Mouse (Mus musculus): ENCODE data around the gene Mrpl58. TPM values are rescaled to one million over a fixed set of nuclear protein-coding genes. Genes with fewer than 3 reads are reported as not detected.

Gene Mrpl58
- polyA plus RNA-seq, 1 experiment from 2014 or later, result 170 TPM

DNA sequence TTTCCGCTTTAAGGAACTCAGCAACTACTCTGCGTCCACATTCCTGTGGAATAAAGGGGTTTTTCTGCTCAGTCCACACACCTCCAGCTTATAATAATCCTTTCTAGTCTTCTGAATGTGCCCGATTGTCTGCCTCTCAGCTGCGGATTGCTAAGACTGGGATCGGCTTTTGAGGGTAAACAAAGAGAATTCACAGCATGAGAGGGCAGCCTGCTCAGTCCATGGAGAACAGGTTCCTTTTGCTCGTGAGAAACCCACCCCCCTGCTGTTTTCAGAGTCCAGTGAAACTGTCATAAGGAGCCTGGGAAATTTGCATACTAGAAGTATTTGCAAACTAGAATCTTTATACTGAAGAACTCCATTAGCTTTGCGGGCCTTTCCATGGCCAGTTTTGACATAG, 6.0 kb downstream of the Mrpl58 start:
- no peak for ATAC-seq (ENCODE audit: insufficient number of reproducible peaks, insufficient read depth, low FRiP score, low TSS enrichment)
- Histone ChIP-seq H3K4me3 (no peak overlapping the region), H3K9ac (no peak overlapping the region), H3K36me3 (peaks cover 46% of the 10 kb centered on the region), H3K27ac (peak overlapping the region; percentile 37; the same call in 1 of the 2 replicates), H3K27me3 (no peaks in the 10 kb centered on the region), H3K4me2 (replicated peaks) (no peak overlapping the region), H3K9me3 (no peaks in the 10 kb centered on the region), H3K4me1 (peaks cover 24% of the 10 kb centered on the region)
- WGBS, result 58% methylated on average over 7 of the region's 7 CpGs

DNA sequence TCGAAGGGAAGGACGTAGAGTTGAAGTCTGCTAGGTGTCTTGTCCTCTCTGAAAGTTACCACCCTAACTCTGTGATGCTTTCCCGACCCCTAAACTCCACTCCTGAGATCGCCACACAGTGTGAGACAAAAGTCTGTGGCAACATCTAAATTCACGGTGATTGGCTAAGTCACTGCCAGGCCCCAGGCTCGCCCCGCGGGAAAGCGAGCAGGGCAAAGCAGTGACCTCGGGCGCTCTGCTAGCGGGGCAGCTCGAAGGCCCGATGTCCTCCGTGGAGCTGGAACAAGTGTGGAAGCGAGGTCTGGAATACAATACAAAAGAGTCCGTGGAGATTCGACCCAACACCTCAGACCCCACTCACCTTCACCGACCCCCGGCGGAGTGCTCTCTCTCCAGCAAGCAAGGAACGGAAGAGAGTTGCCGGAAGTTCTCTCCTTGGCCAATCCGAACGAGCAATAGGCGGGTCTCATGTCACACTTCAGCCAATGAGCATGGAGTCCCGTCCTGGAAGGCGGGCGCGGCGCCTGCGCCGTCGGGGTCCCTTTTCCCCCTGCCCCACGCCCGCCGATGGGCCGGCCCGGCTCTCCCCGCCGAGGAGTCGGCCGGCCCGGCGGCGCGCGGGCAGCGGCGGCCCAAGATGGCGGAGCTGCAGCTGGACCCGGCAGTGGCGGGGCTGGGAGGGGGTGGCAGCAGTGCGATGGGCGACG, 16.1 kb downstream of the Mrpl58 start, which contains the start of the genes Atp5h and Kctd2:
TSS of gene Atp5h (minus strand) at position 432 of the 707 bp plus-strand sequence.
TSS of gene Kctd2 (plus strand) at position 598 of the 707 bp plus-strand sequence.
- under 1% methylated on average over 56 of the region's 56 CpGs for WGBS
- peak within 1 kb of the TSS; percentile 90 for H3K27ac ChIP-seq
- peak; percentile 94 for ATAC-seq (ENCODE audit: insufficient number of reproducible peaks, insufficient read depth, low FRiP score, low TSS enrichment)
- peak within 1 kb of the TSS; percentile 92 for H3K4me3 ChIP-seq
- no peaks in the 10 kb centered on the region for H3K9me3 ChIP-seq
- H3K4me2 ChIP-seq (replicated peaks), result peak within 1 kb of the TSS; percentile 93
- H3K4me1 ChIP-seq, result peaks cover 29% of the 10 kb centered on the region
- H3K36me3 ChIP-seq, result peaks cover 41% of the 10 kb centered on the region
- no peaks in the 10 kb centered on the region for H3K27me3 ChIP-seq
- peak within 1 kb of the TSS; percentile 98 for H3K9ac ChIP-seq

DNA sequence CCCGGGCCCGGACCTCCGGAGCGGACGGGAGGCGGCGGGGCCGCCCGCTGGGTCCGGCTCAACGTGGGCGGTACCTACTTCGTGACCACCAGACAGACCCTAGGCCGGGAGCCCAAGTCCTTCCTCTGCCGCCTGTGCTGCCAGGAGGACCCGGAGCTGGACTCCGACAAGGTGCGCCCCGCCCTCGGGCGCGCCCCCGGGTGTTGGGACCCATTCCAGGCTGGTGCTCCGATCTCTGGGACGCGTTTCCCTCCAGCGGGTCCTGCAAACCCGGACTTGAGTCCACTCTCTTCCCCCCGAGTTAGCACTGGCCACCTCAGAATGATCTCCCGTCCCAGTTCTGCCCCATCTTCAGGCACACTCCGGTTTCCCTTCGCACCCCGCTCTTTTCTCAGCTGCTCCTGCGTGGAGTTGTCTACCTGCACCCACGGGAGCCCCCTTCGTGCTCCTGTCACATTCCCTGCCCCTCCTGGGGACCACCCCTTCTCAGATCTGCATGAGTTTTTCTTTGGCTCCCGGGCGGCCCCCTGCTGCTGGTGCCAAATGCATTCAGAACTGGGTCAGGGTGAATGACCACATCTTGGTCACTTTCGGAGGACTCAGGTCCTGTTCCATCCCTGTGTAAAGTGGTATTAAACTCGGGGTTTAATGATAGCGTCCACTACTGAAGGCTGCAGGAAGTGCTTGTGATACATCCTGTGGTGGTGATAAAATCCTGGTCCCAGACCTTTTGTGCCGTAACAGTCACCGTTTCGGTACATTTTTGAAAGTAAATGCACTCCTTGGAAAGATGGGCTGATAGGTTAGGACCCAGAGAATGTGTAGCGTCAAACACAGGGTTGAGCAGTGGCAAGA, 17.0 kb downstream of the Mrpl58 start:
- Histone ChIP-seq H3K27me3 (no peaks in the 10 kb centered on the region), H3K4me2 (replicated peaks) (peak overlapping the region; percentile 93), H3K27ac (peak overlapping the region; percentile 90), H3K36me3 (peaks cover 39% of the 10 kb centered on the region), H3K4me3 (peak overlapping the region; percentile 92), H3K9ac (peak overlapping the region; percentile 98), H3K4me1 (peaks cover 29% of the 10 kb centered on the region), H3K9me3 (no peaks in the 10 kb centered on the region)
- 4% methylated on average over 31 of the region's 45 CpGs for WGBS
- ATAC-seq (ENCODE audit: insufficient number of reproducible peaks, insufficient read depth, low FRiP score, low TSS enrichment), result peak; percentile 49

DNA sequence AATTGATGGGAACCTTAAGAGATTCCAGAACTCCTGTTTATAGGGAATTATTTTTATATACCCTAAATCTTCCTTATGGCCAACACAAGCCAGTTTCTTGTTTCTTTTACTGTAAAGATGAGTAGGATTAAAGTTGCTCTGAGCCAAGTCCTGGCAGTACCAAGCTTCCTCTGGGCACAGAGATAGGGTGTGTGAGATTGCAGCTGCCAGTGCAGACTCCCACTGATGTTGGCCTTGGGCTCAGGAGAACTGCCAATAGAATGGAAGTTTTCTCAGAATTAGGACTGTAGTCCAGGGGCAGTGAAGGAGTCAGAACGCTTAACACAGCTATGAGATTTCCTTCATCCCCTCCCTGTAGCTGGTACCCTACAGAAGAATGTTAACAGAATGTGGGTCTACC, 17.8 kb downstream of the Mrpl58 start:
- Histone ChIP-seq H3K9ac (peak overlapping the region; percentile 98), H3K36me3 (peaks cover 36% of the 10 kb centered on the region), H3K27ac (no peak overlapping the region)

DNA sequence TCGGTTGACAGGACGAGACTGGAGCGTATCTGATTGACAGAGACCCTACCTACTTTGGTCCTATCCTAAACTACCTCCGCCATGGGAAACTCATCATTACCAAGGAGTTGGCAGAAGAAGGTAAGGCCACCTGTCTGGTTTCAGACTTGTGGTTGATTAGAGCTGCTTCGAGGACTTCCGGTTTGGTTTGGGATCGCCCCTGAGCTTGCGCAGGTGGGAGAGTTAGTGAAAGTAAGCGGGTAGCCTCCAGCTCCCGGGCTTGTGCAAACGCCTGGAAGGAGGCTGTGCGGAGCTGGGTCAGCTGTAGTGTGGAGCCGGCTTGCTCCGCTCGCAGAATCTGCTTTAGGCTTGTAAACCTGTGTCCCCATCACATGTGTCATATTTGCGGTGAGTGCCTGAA, 18.4 kb downstream of the Mrpl58 start:
- 88% methylated on average over 16 of the region's 16 CpGs for WGBS
- Histone ChIP-seq H3K4me1 (peaks cover 29% of the 10 kb centered on the region), H3K27ac (no peak overlapping the region), H3K4me3 (no peak overlapping the region), H3K27me3 (no peaks in the 10 kb centered on the region), H3K9ac (no peak overlapping the region), H3K9me3 (no peaks in the 10 kb centered on the region), H3K36me3 (peaks cover 36% of the 10 kb centered on the region), H3K4me2 (replicated peaks) (0 out of 2 replicates have a peak overlapping the region, but pooled peaks have one; percentile 13)
- no peak for ATAC-seq (ENCODE audit: insufficient number of reproducible peaks, insufficient read depth, low FRiP score, low TSS enrichment)

More for the DNA sequence above, 17.8 kb downstream of the Mrpl58 start:
- peaks cover 29% of the 10 kb centered on the region for H3K4me1 ChIP-seq
- WGBS, result 57% methylated on average over 1 of the region's 1 CpGs
- peak overlapping the region; percentile 93 for H3K4me2 ChIP-seq (replicated peaks)
- H3K9me3 ChIP-seq, result no peaks in the 10 kb centered on the region
- no peaks in the 10 kb centered on the region for H3K27me3 ChIP-seq
- ATAC-seq (ENCODE audit: insufficient number of reproducible peaks, insufficient read depth, low FRiP score, low TSS enrichment), result no peak
- peak overlapping the region; percentile 92 for H3K4me3 ChIP-seq

DNA sequence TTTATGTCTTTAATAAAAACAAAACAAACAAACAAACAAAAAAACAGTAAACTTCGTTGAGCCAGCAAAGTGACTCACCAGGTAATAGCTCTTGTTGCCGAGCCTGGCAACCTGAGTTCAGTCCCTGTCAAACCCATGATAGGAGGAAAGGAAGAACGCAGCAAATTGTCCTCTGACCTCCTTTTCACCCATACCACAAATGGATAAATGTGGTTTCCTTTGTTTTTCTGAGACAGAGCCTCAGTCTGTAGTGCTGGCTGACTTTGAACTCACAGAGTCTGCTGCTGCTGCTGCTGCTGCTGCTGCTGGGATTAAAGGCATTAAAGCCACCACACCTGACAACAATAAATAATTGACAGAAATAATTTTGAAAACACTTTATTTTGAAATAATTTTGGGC, 19.5 kb downstream of the Mrpl58 start:
- no peak for ATAC-seq (ENCODE audit: insufficient number of reproducible peaks, insufficient read depth, low FRiP score, low TSS enrichment)

DNA sequence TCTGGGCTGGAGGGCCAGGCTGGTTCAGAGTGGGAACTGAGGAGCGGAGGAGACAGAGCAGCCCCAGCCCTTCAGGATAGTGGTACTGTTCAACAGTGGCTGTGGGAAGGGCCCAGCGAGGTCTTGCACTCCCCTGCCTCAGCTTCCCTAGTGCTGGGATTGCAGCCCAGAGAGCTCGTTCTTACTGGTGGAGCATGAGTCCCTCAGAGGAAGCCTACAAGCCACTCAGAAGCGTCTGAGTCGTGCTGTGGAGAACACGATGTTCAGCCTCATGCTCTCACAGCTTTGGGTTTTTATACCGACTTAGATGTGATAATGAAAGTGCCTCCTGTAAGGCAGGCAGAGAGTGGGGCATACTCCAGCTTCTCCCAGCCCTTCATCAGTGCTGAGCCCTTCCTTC, 21.1 kb downstream of the Mrpl58 start:
- H3K4me3 ChIP-seq, result no peak overlapping the region
- H3K9me3 ChIP-seq, result no peaks in the 10 kb centered on the region
- WGBS, result 86% methylated on average over 7 of the region's 7 CpGs
- H3K4me2 ChIP-seq (replicated peaks), result no peak overlapping the region
- no peak overlapping the region for H3K9ac ChIP-seq
- ATAC-seq (ENCODE audit: insufficient number of reproducible peaks, insufficient read depth, low FRiP score, low TSS enrichment), result no peak
- no peaks in the 10 kb centered on the region for H3K27me3 ChIP-seq
- H3K4me1 ChIP-seq, result peaks cover 22% of the 10 kb centered on the region
- no peak overlapping the region for H3K27ac ChIP-seq
- H3K36me3 ChIP-seq, result peaks cover 42% of the 10 kb centered on the region

More for the DNA sequence above, 19.5 kb downstream of the Mrpl58 start:
- Histone ChIP-seq H3K4me3 (no peak overlapping the region), H3K27ac (no peak overlapping the region), H3K4me2 (replicated peaks) (no peak overlapping the region), H3K27me3 (no peaks in the 10 kb centered on the region), H3K9ac (no peak overlapping the region), H3K9me3 (no peaks in the 10 kb centered on the region), H3K4me1 (peaks cover 33% of the 10 kb centered on the region), H3K36me3 (peaks cover 28% of the 10 kb centered on the region)
- WGBS, result 80% methylated on average over 3 of the region's 3 CpGs

DNA sequence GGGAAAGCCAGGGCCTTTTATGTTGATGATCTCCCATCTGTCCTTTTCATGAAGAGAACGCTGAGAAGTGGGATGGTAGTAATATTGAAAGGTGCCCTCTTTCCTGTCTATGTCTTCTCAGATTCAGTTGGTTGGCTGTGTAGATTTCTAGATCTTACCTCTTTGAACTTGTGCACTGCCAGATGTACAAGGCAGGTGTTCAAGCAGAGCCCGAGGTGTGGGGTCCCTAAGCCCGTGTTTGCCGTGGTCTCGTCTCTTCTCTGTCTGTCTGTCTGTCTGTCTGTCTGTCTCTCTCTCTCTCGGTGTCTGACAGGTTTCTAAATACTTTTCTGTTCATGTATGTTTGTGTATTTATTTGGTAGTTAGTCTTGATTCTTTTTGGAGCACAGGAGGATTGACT, 22.1 kb downstream of the Mrpl58 start:
- Histone ChIP-seq H3K4me3 (no peak overlapping the region), H3K36me3 (peaks cover 52% of the 10 kb centered on the region), H3K9me3 (no peaks in the 10 kb centered on the region), H3K9ac (no peak overlapping the region), H3K4me1 (peaks cover 22% of the 10 kb centered on the region), H3K4me2 (replicated peaks) (no peak overlapping the region), H3K27me3 (no peaks in the 10 kb centered on the region), H3K27ac (no peak overlapping the region)
- 93% methylated on average over 6 of the region's 6 CpGs for WGBS
- no peak for ATAC-seq (ENCODE audit: insufficient number of reproducible peaks, insufficient read depth, low FRiP score, low TSS enrichment)

DNA sequence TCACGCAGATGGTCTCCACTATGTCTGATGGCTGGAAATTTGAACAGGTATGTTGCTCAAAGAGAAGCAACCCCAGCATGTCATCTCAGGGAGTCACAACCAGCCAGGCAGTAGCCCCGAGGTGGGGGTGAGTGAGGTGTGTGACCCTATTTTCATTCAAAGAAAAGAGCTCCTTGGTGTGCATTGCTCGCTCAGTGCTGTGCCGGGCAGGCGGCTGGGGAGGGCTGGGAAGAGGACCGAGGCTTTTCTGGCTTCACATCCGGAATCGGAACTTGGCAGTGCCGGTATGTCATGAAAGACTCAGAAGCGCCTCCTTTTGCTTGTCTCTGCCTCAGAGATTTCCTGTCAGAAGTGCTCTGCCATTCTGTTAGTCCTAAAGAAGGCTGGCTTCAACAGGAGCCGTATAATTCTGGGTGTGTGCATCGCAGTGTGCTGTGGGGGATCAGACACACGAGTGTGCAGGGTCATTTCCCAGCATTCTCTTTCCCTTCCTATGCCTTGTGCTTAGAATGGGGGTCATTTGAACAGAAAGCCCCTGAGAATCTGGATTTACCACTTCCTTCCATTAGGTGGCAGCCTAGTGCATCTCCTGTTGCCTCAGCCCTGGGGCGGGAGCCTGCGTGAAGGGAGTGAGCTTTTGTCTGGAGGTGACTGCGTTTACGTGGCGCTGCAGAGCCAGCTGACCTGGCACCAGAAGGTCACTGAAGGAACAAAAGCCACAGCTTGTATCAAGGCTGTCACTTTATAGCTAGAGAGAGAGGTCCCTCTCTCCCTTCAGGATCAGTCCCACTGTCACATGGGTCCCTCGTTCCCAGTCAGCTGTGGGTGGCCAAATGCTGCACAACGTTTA, 24.2 kb downstream of the Mrpl58 start:
- peaks cover 68% of the 10 kb centered on the region for H3K36me3 ChIP-seq
- peak overlapping the region; percentile 25 for H3K4me2 ChIP-seq (replicated peaks)
- no peaks in the 10 kb centered on the region for H3K27me3 ChIP-seq
- no peaks in the 10 kb centered on the region for H3K9me3 ChIP-seq
- WGBS, result 30% methylated on average over 20 of the region's 20 CpGs
- H3K4me1 ChIP-seq, result peaks cover 5% of the 10 kb centered on the region; the same call in 1 of the 2 replicates
- H3K27ac ChIP-seq, result no peak overlapping the region
- no peak overlapping the region for H3K9ac ChIP-seq
- no peak for ATAC-seq (ENCODE audit: insufficient number of reproducible peaks, insufficient read depth, low FRiP score, low TSS enrichment)
- H3K4me3 ChIP-seq, result no peak overlapping the region

DNA sequence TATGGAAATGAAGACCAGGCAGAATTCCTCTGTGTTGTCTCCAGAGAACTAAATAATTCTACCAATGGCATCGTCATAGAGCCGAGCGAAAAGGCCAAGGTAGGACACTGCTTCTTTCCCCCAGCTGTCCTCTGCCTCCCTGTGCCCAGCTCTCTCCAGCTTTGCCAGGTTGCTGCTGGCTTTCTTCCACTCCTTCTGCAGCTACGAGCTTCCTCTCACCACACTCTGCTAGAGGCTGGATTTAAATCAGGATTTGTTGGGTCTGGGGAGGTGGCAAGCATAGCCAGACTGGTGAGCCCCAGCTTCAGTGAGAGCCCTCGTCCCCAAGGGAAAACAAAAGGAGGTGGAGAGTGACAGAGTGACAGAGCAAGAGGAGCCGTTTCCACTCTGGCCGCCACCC, 25.8 kb downstream of the Mrpl58 start:
- H3K4me3 ChIP-seq, result no peak overlapping the region
- H3K9me3 ChIP-seq, result no peaks in the 10 kb centered on the region
- H3K4me2 ChIP-seq (replicated peaks), result no peak overlapping the region
- no peak overlapping the region for H3K9ac ChIP-seq
- H3K27ac ChIP-seq, result no peak overlapping the region
- no peaks in the 10 kb centered on the region for H3K27me3 ChIP-seq
- peaks cover 70% of the 10 kb centered on the region for H3K36me3 ChIP-seq
- WGBS, result 77% methylated on average over 7 of the region's 7 CpGs
- ATAC-seq (ENCODE audit: insufficient number of reproducible peaks, insufficient read depth, low FRiP score, low TSS enrichment), result no peak
- peaks cover 5% of the 10 kb centered on the region; the same call in 1 of the 2 replicates for H3K4me1 ChIP-seq

DNA sequence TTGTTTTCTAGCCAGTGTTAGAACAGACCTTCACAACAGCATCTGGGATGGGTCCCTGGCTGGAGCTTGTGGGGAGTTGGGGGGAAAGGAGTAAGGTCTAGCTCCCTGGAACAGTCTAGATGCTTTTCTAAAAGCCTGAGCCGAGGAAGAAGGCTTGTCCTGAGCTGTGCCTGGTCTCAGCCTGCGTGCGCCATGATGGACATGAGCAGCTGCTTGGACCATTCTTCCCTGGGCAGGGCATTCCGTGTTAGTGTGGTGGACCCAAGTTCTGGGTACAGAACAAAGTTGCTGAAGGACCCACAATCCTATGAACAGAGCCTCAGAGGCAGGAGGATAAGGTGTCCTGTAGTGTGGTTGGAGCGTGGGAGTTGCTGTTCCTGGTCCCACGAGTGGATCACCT, 27.0 kb downstream of the Mrpl58 start:
- Histone ChIP-seq H3K4me2 (replicated peaks) (no peak overlapping the region), H3K27me3 (no peaks in the 10 kb centered on the region), H3K4me3 (no peak overlapping the region), H3K4me1 (peaks cover 9% of the 10 kb centered on the region), H3K9me3 (no peaks in the 10 kb centered on the region), H3K36me3 (peaks cover 60% of the 10 kb centered on the region), H3K9ac (no peak overlapping the region), H3K27ac (no peak overlapping the region)
- ATAC-seq (ENCODE audit: insufficient number of reproducible peaks, insufficient read depth, low FRiP score, low TSS enrichment), result no peak
- WGBS, result 91% methylated on average over 6 of the region's 6 CpGs
